Mouse (Mus musculus) heart, embryonic 12.5 days (tissue): ENCODE data around the gene Gnl1. TPM values are rescaled to one million over a fixed set of nuclear protein-coding genes. Genes with fewer than 3 reads are reported as not detected.
A peak's percentile ranks its signal among the peaks of the same experiment; 100 is the strongest.
"Not testable (repeated sequence)": the region's sequence is repeated elsewhere in the genome, so short reads cannot be mapped to it uniquely, and the experiment has no call there.

Experiments
- ATAC-seq: fragments of 200-750 bp; cut with Nextera tagmentation; 2 replicates; pipeline ENCODE4 v1.8.0; 2017; ENCODE audit warnings: moderate TSS enrichment, moderate library complexity; ENCODE audit not compliant: insufficient number of reproducible peaks, low FRiP score
- H3K27ac ChIP-seq: fragments of 300-500 bp; sonication (generic); 2 replicates; pipeline ENCODE4 v1.5.1; 2016; ENCODE audit warnings: mild to moderate bottlenecking, moderate library complexity; ENCODE audit not compliant: poor library complexity, severe bottlenecking
- H3K27me3 ChIP-seq: fragments of 300-500 bp; sonication (generic); replicated peaks from 2 replicates; pipeline ENCODE4 v1.6.1; 2016; ENCODE audit warnings: mild to moderate bottlenecking, moderate library complexity
- H3K36me3 ChIP-seq: fragments of 300-500 bp; sonication (generic); 2 replicates; pipeline ENCODE4 v1.6.1; 2016; ENCODE audit warnings: mild to moderate bottlenecking, moderate library complexity
- H3K4me1 ChIP-seq: fragments of 300-500 bp; sonication (generic); replicated peaks from 2 replicates; pipeline ENCODE4 v1.6.1; 2016; ENCODE audit warnings: mild to moderate bottlenecking
- H3K4me2 ChIP-seq: fragments of 300-500 bp; sonication (generic); 2 replicates; pipeline ENCODE4 v1.6.1; 2016; ENCODE audit warnings: mild to moderate bottlenecking, moderate library complexity
- H3K4me3 ChIP-seq: fragments of 300-500 bp; sonication (generic); 2 replicates; pipeline ENCODE4 v1.5.1; 2016; ENCODE audit warnings: mild to moderate bottlenecking
- H3K9ac ChIP-seq: fragments of 300-500 bp; sonication (generic); 2 replicates; pipeline ENCODE4 v1.6.1; 2016; ENCODE audit warnings: mild to moderate bottlenecking, moderate library complexity
- H3K9me3 ChIP-seq: fragments of 300-500 bp; sonication (generic); replicated peaks from 2 replicates; pipeline ENCODE4 v1.6.1; 2016; ENCODE audit warnings: mild to moderate bottlenecking, moderate library complexity
- WGBS: fragments of 180-500 bp; shearing (Covaris S2); methylation state at CpG from one replicate; pipeline ENCODE4 v1.1.7; 2016; 5-methylcytosine and 5-hydroxymethylcytosine counted together
- polyA plus RNA-seq: library from polyadenylated mRNA; unstranded; fragments of >200 nt; fragmentation: Nextera tagmentation; extraction: Ambion mirVana; gene quantifications from 2 replicates; pipeline ENCODE4 v1.2.1, GENCODE M21; 2016

Gnl1 gene
- polyA plus RNA-seq, 1 experiment from 2014 or later, result 42.4 TPM

GRCm38 (mm10) chr17:35994879-35995240, 15.2 kb downstream of the Gnl1 start:
- Histone ChIP-seq H3K27ac (no peak overlapping the region), H3K4me3 (peak overlapping the region; percentile 65)
- 3% methylated on average over 14 of the region's 14 CpGs for WGBS

GRCm38 (mm10) chr17:35996949-35997348, 17.3 kb downstream of the Gnl1 start:
- no peak overlapping the region for H3K27ac ChIP-seq
- H3K4me3 ChIP-seq, result no peak overlapping the region
- peak; percentile 31 for ATAC-seq
- H3K4me1 ChIP-seq, result peaks cover 16% of the 10 kb centered on the region
- WGBS, result 3% methylated on average over 11 of the region's 11 CpGs
- no peaks in the 10 kb centered on the region for H3K36me3 ChIP-seq
- no peak overlapping the region for H3K9ac ChIP-seq
- 0 out of 2 replicates have a peak, but pooled peaks cover 1% of the 10 kb centered on the region for H3K9me3 ChIP-seq
- no peaks in the 10 kb centered on the region for H3K27me3 ChIP-seq
- H3K4me2 ChIP-seq, result no peak overlapping the region

More at GRCm38 (mm10) chr17:35994879-35995240, 15.2 kb downstream of the Gnl1 start:
- H3K4me2 ChIP-seq, result peak overlapping the region; percentile 88
- H3K9ac ChIP-seq, result peak overlapping the region; percentile 71
- H3K27me3 ChIP-seq, result no peaks in the 10 kb centered on the region
- H3K36me3 ChIP-seq, result no peaks in the 10 kb centered on the region
- H3K9me3 ChIP-seq, result no peaks in the 10 kb centered on the region
- H3K4me1 ChIP-seq, result peaks cover 16% of the 10 kb centered on the region
- no peak for ATAC-seq

GRCm38 (mm10) chr17:35997713-35998510, 18.3 kb downstream of the Gnl1 start:
- Histone ChIP-seq H3K4me1 (peaks cover 16% of the 10 kb centered on the region), H3K4me3 (peak overlapping the region; percentile 8), H3K27ac (no peak overlapping the region), H3K27me3 (no peaks in the 10 kb centered on the region), H3K9me3 (0 out of 2 replicates have a peak, but pooled peaks cover 4% of the 10 kb centered on the region), H3K4me2 (0 out of 2 replicates have a peak overlapping the region, but pooled peaks have one; percentile 21), H3K36me3 (no peaks in the 10 kb centered on the region), H3K9ac (peak overlapping the region; percentile 30; the same call in 1 of the 2 replicates)
- WGBS, result 57% methylated on average over 12 of the region's 12 CpGs
- peak; percentile 49 for ATAC-seq

DNA sequence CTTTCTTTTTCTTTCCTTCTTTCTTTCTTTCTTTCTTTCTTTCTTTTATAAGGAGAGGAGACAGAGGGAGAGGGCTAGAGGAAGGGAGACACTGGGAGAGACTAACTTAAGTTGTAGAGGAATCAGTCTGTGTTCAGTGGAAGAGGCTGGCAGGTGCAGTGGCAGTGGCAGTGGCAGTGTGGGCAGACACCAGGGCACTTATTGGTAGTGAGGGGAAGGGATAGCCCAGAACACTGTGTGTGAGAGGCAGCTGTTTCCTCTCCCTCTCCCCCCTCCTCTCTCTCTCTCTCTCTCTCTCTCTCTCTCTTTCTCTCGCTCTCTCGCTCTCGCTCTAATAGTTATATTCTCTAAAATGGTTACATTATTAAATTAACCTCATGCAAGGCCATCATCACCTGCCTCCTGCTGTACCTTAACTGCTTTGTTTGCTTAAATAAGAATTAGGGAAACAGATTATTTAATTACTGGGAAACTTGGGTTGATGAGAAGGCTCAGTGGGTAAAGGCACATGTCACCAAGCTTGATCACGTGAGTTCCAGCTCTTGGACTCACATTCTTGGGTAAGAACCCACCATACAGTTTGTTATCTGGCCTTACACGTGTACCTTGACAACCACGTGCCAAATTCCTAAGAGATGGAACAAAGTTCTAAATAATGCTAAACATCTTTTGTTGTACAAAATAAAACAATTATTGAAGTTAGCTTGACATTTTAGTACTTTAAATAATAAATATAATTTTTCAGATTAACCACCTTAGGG, 19.1 kb downstream of the Gnl1 start:
- H3K9ac ChIP-seq, result no peak overlapping the region
- H3K4me3 ChIP-seq, result peak overlapping the region; percentile 8
- H3K4me2 ChIP-seq, result no peak overlapping the region
- no peaks in the 10 kb centered on the region for H3K27me3 ChIP-seq
- ATAC-seq, result no peak
- 76% methylated on average over 6 of the region's 6 CpGs for WGBS
- H3K4me1 ChIP-seq, result peaks cover 16% of the 10 kb centered on the region
- no peak overlapping the region for H3K27ac ChIP-seq
- H3K9me3 ChIP-seq, result 0 out of 2 replicates have a peak, but pooled peaks cover 4% of the 10 kb centered on the region
- H3K36me3 ChIP-seq, result peaks cover 3% of the 10 kb centered on the region; the same call in 1 of the 2 replicates

- H3K4me2 ChIP-seq, result peak overlapping the region; percentile 31; the same call in 1 of the 2 replicates
Observed at GRCm38 (mm10) chr17:35999356-35999755, 19.7 kb downstream of the Gnl1 start.

GRCm38 (mm10) chr17:36000349-36000748, 20.7 kb downstream of the Gnl1 start:
- Histone ChIP-seq H3K27ac (no peak overlapping the region), H3K4me3 (no peak overlapping the region)
- WGBS, result 84% methylated on average over 4 of the region's 4 CpGs

More at GRCm38 (mm10) chr17:35999356-35999755, 19.7 kb downstream of the Gnl1 start:
- Histone ChIP-seq H3K4me1 (peaks cover 16% of the 10 kb centered on the region), H3K9ac (no peak overlapping the region), H3K4me3 (no peak overlapping the region), H3K27ac (no peak overlapping the region), H3K36me3 (peaks cover 3% of the 10 kb centered on the region; the same call in 1 of the 2 replicates), H3K9me3 (0 out of 2 replicates have a peak, but pooled peaks cover 4% of the 10 kb centered on the region), H3K27me3 (no peaks in the 10 kb centered on the region)
- 67% methylated on average over 7 of the region's 7 CpGs for WGBS
- no peak for ATAC-seq

GRCm38 (mm10) chr17:36001121-36001897, 21.7 kb downstream of the Gnl1 start:
- WGBS, result 91% methylated on average over 12 of the region's 12 CpGs
- peak; percentile 8 for ATAC-seq
- H3K9ac ChIP-seq, result no peak overlapping the region
- H3K36me3 ChIP-seq, result peaks cover 3% of the 10 kb centered on the region; the same call in 1 of the 2 replicates
- 0 out of 2 replicates have a peak, but pooled peaks cover 4% of the 10 kb centered on the region for H3K9me3 ChIP-seq
- peaks cover 7% of the 10 kb centered on the region for H3K4me1 ChIP-seq
- H3K4me2 ChIP-seq, result no peak overlapping the region
- peak overlapping the region; percentile 53 for H3K27ac ChIP-seq
- H3K4me3 ChIP-seq, result no peak overlapping the region
- no peaks in the 10 kb centered on the region for H3K27me3 ChIP-seq

More at GRCm38 (mm10) chr17:36000349-36000748, 20.7 kb downstream of the Gnl1 start:
- H3K27me3 ChIP-seq, result no peaks in the 10 kb centered on the region
- H3K9me3 ChIP-seq, result 0 out of 2 replicates have a peak, but pooled peaks cover 4% of the 10 kb centered on the region
- no peak overlapping the region for H3K9ac ChIP-seq
- peaks cover 10% of the 10 kb centered on the region for H3K4me1 ChIP-seq
- no peak for ATAC-seq
- no peak overlapping the region for H3K4me2 ChIP-seq
- H3K36me3 ChIP-seq, result peaks cover 3% of the 10 kb centered on the region; the same call in 1 of the 2 replicates

DNA sequence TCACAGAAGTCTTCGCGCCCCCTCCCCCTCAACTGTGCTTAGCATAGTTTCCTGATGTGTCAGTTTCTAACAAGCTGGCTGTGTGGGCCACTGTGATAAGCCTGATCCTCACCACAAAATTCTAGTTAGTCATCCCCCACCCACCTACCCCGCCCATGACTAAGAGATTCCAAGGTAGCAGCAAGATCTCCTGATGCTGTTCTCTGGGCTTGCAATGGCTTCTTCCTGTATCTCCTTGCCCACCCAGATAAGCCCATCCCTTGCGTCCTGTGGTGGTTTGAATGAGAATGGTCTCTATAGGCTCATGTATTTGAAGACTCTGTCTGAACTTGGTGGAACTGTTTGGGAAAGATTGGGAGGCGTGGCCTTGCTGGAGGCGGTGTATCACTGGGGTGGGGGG, 22.3 kb downstream of the Gnl1 start:
- Histone ChIP-seq H3K27ac (no peak overlapping the region), H3K9ac (no peak overlapping the region), H3K4me2 (no peak overlapping the region), H3K9me3 (0 out of 2 replicates have a peak, but pooled peaks cover 7% of the 10 kb centered on the region), H3K36me3 (peaks cover 6% of the 10 kb centered on the region; the same call in 1 of the 2 replicates), H3K27me3 (no peaks in the 10 kb centered on the region), H3K4me3 (no peak overlapping the region), H3K4me1 (peaks cover 7% of the 10 kb centered on the region)
- peak; percentile 85 for ATAC-seq
- 85% methylated on average over 6 of the region's 6 CpGs for WGBS

DNA sequence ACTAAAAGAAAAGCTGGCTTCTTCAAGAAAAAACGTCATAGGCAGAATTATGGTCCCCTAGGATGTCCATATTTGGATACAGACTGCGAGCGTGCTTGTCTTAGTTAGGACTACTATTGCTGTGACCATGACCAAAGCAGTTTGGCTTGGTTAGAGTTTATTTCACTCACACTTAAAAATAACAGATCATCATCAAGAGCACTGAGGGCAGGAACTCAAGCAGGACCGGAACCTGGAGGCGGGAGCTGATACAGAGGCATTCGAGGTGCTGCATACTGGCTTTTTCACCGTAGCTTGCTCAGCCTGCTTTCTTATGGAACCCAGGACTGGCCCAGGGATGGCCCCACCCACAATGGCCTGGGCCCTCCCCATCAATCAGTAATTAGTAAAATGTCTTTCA, 23.7 kb downstream of the Gnl1 start:
- no peak overlapping the region for H3K4me3 ChIP-seq
- H3K36me3 ChIP-seq, result peaks cover 7% of the 10 kb centered on the region; the same call in 1 of the 2 replicates
- no peaks in the 10 kb centered on the region for H3K27me3 ChIP-seq
- H3K4me1 ChIP-seq, result no peaks in the 10 kb centered on the region
- WGBS, result 96% methylated on average over 7 of the region's 7 CpGs
- 0 out of 2 replicates have a peak, but pooled peaks cover 7% of the 10 kb centered on the region for H3K9me3 ChIP-seq
- H3K9ac ChIP-seq, result no peak overlapping the region
- H3K4me2 ChIP-seq, result no peak overlapping the region
- H3K27ac ChIP-seq, result no peak overlapping the region
- no peak for ATAC-seq

- H3K4me2 ChIP-seq, H3K9ac ChIP-seq, H3K27me3 ChIP-seq, ATAC-seq, H3K9me3 ChIP-seq, H3K27ac ChIP-seq, H3K4me1 ChIP-seq, H3K4me3 ChIP-seq, H3K36me3 ChIP-seq: not testable (repeated sequence)
- 96% methylated on average over 7 of the region's 7 CpGs for WGBS
Observed at GRCm38 (mm10) chr17:36004409-36004808, 24.8 kb downstream of the Gnl1 start.
